Mouse (Mus musculus) liver, adult 2 months (tissue): ENCODE results near the gene Ttc34. TPM values are rescaled to one million over a fixed set of nuclear protein-coding genes. Genes with fewer than 3 reads are reported as not detected.

Experiments used
- DNase-seq: peaks from one replicate; pipeline ENCODE4 v3.0.0-alpha.2; 2011; ENCODE audit warnings: low read depth, low spot score; ENCODE audit errors: extremely low read depth
- H3K27ac ChIP-seq: fragments of 200-500 bp; replicated peaks from 2 replicates; pipeline ENCODE4 v1.5.1; 2012; ENCODE audit warnings: low read depth, mild to moderate bottlenecking, control low read depth, inconsistent platforms, low read length; ENCODE audit not compliant: insufficient read depth
- H3K27me3 ChIP-seq: fragments of 200-500 bp; 2 replicates; pipeline ENCODE4 v1.6.1; 2012; ENCODE audit warnings: mild to moderate bottlenecking, moderate library complexity, low read length, inconsistent platforms; ENCODE audit not compliant: control insufficient read depth, insufficient read depth
- H3K36me3 ChIP-seq: fragments of 200-500 bp; 2 replicates; pipeline ENCODE4 v1.6.1; 2012; ENCODE audit warnings: low read length, inconsistent platforms; ENCODE audit not compliant: control insufficient read depth, insufficient read depth
- H3K4me1 ChIP-seq: fragments of 200-500 bp; 2 replicates; pipeline ENCODE4 v1.6.1; 2011; ENCODE audit warnings: low read length; ENCODE audit not compliant: control insufficient read depth, insufficient read depth
- H3K4me3 ChIP-seq: fragments of 200-500 bp; 2 replicates; pipeline ENCODE4 v1.5.1; 2011; ENCODE audit warnings: low read depth, mild to moderate bottlenecking, control low read depth, low read length, moderate library complexity; ENCODE audit not compliant: insufficient read depth
- H3K79me2 ChIP-seq: fragments of 200-500 bp; 2 replicates; pipeline ENCODE4 v1.6.1; 2012; ENCODE audit warnings: inconsistent platforms, mild to moderate bottlenecking, low read length, moderate library complexity; ENCODE audit not compliant: control insufficient read depth, insufficient read depth
- H3K9ac ChIP-seq: fragments of 200-500 bp; 2 replicates; pipeline ENCODE4 v1.6.1; 2012; ENCODE audit warnings: low read depth, mild to moderate bottlenecking, control low read depth, inconsistent platforms, low read length
- CTCF ChIP-seq: fragments of 200-500 bp; IDR thresholded peaks from 2 replicates; pipeline ENCODE4 v1.5.1; 2011; ENCODE audit warnings: low read depth, low read length, control low read depth
- POLR2A ChIP-seq: fragments of 200-500 bp; IDR thresholded peaks from 2 replicates; pipeline ENCODE4 v1.6.1; 2011; ENCODE audit warnings: low read length, control low read depth; ENCODE audit not compliant: insufficient read depth; ENCODE audit errors: extremely low read depth
- WGBS: fragments of 180-500 bp; shearing (Covaris S2); methylation state at CpG from one replicate; pipeline ENCODE4 v1.1.7; 2018; 5-methylcytosine and 5-hydroxymethylcytosine counted together
- polyA plus RNA-seq: library from polyadenylated mRNA; depleted of rRNA; stranded (reverse); fragments of >200 nt; gene quantifications from 2 replicates; pipeline ENCODE4 v1.2.3, GENCODE M21; 2012; rRNA removed
- total RNA-seq: library from RNA; depleted of rRNA; stranded (reverse); fragments of >200 nt; gene quantifications from 2 replicates; pipeline ENCODE4 v1.2.3, GENCODE M21; 2014; rRNA removed

The Ttc34 gene
- total and polyA plus RNA-seq, 2 experiments = 0.05 TPM; not detected in 1

DNA sequence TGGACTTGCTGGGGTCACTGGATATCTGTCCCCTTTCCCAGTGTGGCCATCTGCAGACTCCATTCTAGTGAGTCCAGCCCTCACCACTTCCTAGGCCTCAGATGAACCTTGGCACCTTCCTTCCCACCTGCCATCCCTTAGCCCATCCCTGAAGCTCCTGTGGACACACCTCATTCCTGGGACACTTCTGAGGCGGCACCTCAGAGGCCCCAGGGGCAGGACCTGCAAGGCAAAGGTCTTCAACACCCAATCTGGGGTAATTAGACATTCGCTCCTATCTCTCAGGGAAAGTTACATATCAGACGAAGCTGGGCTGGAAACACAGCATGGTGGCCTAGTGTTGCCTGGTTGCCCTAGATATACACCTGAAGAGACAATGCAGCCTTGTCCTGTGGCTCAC, 77.4 kb downstream of the Ttc34 start:
- H3K36me3 ChIP-seq = peaks cover 13% of the 10 kb centered on the region; the same call in 1 of the 2 replicates
- H3K79me2 ChIP-seq = no peaks in the 10 kb centered on the region
- no peaks in the 10 kb centered on the region for H3K27me3 ChIP-seq
- DNase-seq = no peak
- H3K4me3 ChIP-seq = no peak overlapping the region
- H3K9ac ChIP-seq = no peak overlapping the region
- WGBS = 98% methylated on average over 3 of the region's 3 CpGs
- no peak for TF ChIP-seq CTCF
- TF ChIP-seq POLR2A = no peak
- no peak overlapping the region for H3K27ac ChIP-seq
- peaks cover 8% of the 10 kb centered on the region for H3K4me1 ChIP-seq

DNA sequence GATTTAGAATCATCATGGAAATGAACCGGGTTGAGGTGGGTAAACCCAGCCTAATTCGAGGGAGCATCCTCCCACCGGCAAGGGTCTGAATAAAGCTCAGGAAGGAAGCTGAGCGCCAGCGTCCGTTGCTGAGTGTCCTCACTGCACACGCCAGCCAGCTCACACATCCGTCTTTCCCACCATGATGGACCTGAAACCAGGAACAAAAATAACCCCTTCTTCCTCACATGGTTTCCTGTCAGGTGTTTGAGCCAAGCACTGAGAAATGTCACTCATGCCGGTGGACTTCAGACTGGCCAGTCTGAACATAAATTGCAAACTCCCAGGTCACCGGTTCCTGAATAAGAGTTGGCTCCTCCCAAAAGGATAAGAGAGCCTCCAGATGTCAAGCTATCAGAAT, 78.0 kb downstream of the Ttc34 start:
- no peak overlapping the region for H3K27ac ChIP-seq
- DNase-seq = no peak
- TF ChIP-seq CTCF = no peak
- TF ChIP-seq POLR2A = no peak

DNA sequence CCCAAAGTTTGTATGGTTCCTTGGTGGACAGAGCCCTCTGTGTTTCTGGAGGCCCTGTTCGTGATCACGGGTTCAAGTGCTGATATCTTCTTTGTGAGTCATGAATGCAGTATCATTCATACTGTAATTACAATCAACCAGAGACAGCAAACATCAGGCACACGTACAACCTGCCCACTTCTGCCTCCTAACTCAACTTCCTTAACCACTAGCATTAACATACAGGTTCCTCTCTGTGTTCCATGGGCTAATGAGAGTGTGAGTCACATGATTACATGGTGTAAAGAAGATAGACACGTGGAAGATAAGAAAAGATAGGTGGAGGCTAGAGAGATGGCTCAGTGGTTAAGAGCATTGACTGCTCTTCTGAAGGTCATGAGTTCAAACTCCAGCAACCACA, 79.4 kb downstream of the Ttc34 start:
- H3K79me2 ChIP-seq = no peaks in the 10 kb centered on the region
- no peak overlapping the region for H3K27ac ChIP-seq
- no peak for DNase-seq
- H3K36me3 ChIP-seq = peaks cover 16% of the 10 kb centered on the region
- H3K9ac ChIP-seq = no peak overlapping the region
- 84% methylated on average over 4 of the region's 4 CpGs for WGBS
- no peak overlapping the region for H3K4me3 ChIP-seq
- no peaks in the 10 kb centered on the region for H3K27me3 ChIP-seq
- H3K4me1 ChIP-seq = peaks cover under 1% of the 10 kb centered on the region; the same call in 1 of the 2 replicates
- no peak for TF ChIP-seq CTCF
- TF ChIP-seq POLR2A = no peak

More for the DNA sequence above, 78.0 kb downstream of the Ttc34 start:
- H3K36me3 ChIP-seq = peaks cover 13% of the 10 kb centered on the region; the same call in 1 of the 2 replicates
- H3K4me3 ChIP-seq = no peak overlapping the region
- no peaks in the 10 kb centered on the region for H3K79me2 ChIP-seq
- no peaks in the 10 kb centered on the region for H3K27me3 ChIP-seq
- H3K9ac ChIP-seq = no peak overlapping the region
- peaks cover 8% of the 10 kb centered on the region for H3K4me1 ChIP-seq
- WGBS = 70% methylated on average over 10 of the region's 10 CpGs

Other genes with a start within 250 kb of the Ttc34 start
- 0.37 and 0.40 TPM in 2 replicates for gene Prdm16, start 200.6 kb upstream of the Ttc34 start, total RNA-seq
- 0.22 and 0.39 TPM in 2 replicates for gene Prdm16, start 200.6 kb upstream of the Ttc34 start, polyA plus RNA-seq
- gene Actrt2, start 169.6 kb upstream of the Ttc34 start, total RNA-seq = not detected in 2 replicates
- gene Actrt2, start 169.6 kb upstream of the Ttc34 start, polyA plus RNA-seq = not detected in 2 replicates
- 0.07 TPM in 1 of 2 replicates, not detected in the other for gene Mmel1, start 32.1 kb downstream of the Ttc34 start, total RNA-seq
- 0.04 TPM in 1 of 2 replicates, not detected in the other for gene Mmel1, start 32.1 kb downstream of the Ttc34 start, polyA plus RNA-seq
- 14.8 and 15.2 TPM in 2 replicates for gene Fam213b, start 61.7 kb downstream of the Ttc34 start, total RNA-seq
- 23.3 and 35.3 TPM in 2 replicates for gene Fam213b, start 61.7 kb downstream of the Ttc34 start, polyA plus RNA-seq
- 11.2 and 14.4 TPM in 2 replicates for gene Tnfrsf14, start 91.1 kb downstream of the Ttc34 start, total RNA-seq
- 25.9 and 55.6 TPM in 2 replicates for gene Tnfrsf14, start 91.1 kb downstream of the Ttc34 start, polyA plus RNA-seq
- not detected in 2 replicates for gene Hes5, start 123.5 kb downstream of the Ttc34 start, total RNA-seq
- not detected in 2 replicates for gene Hes5, start 123.5 kb downstream of the Ttc34 start, polyA plus RNA-seq
- 13.5 and 13.6 TPM in 2 replicates for gene Pank4, start 126.7 kb downstream of the Ttc34 start, total RNA-seq
- 13.0 and 19.5 TPM in 2 replicates for gene Pank4, start 126.7 kb downstream of the Ttc34 start, polyA plus RNA-seq
- gene Plch2, start 219.3 kb downstream of the Ttc34 start, total RNA-seq = 0.07 TPM in 1 of 2 replicates, not detected in the other
- 0.01 and 0.04 TPM in 2 replicates for gene Plch2, start 219.3 kb downstream of the Ttc34 start, polyA plus RNA-seq
- gene Pex10, start 229.6 kb downstream of the Ttc34 start, total RNA-seq = 3.7 and 4.5 TPM in 2 replicates
- 11.2 and 13.0 TPM in 2 replicates for gene Pex10, start 229.6 kb downstream of the Ttc34 start, polyA plus RNA-seq
- gene Rer1, start 248.9 kb downstream of the Ttc34 start, total RNA-seq = 128 and 135 TPM in 2 replicates
- gene Rer1, start 248.9 kb downstream of the Ttc34 start, polyA plus RNA-seq = 84.3 and 92.1 TPM in 2 replicates
- gene Morn1, start 249.1 kb downstream of the Ttc34 start, total RNA-seq = 2.5 and 4.2 TPM in 2 replicates
- 3.0 and 3.6 TPM in 2 replicates for gene Morn1, start 249.1 kb downstream of the Ttc34 start, polyA plus RNA-seq